Mouse (Mus musculus): ENCODE measurements around the gene Maml2.

DNA sequence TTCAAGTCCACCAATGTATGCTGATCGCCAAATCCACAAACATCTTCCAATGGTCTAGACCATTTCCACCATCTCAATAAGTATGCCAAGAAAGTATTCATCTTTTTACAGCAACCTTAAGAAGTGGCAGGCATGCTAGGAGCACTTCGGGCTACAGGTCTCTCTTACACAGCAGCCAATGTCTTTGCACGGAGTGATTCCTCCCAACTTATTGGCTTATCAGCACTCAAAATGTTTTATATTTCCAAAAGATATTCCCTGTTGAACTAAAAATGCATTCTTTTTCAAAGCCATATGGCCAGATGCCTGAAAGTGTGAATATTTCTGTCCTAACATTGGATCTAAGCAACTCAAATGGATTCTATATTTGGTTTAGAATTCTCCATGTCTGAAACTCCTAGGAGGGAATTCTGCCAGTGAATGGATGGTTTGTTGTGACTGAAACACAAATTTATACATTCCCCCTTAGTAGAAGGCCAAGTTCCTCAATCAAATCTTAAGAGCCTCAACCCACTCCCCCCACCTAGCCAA is 326.2 kb downstream of the Maml2 start:
- TF ChIP-seq EP300 (IDR thresholded peaks at IDR 0.05), result no peak
- no peak for TF ChIP-seq CTCF (IDR thresholded peaks at IDR 0.05)

Data from lung, postnatal 0 days (tissue).